Mouse (Mus musculus) urinary bladder, adult 18-20 months (tissue): Measurements from ENCODE around the gene Ckap2.
A peak's percentile ranks its signal among the peaks of the same experiment; 100 is the strongest.

Source experiments
- DNase-seq, 2 experiments: peaks; one replicate each; pipeline ENCODE4 v3.0.0; 2022; ENCODE audit warnings: low spot score in 2 of 2, mixed read lengths in 2 of 2

Gene Ckap2

DNA sequence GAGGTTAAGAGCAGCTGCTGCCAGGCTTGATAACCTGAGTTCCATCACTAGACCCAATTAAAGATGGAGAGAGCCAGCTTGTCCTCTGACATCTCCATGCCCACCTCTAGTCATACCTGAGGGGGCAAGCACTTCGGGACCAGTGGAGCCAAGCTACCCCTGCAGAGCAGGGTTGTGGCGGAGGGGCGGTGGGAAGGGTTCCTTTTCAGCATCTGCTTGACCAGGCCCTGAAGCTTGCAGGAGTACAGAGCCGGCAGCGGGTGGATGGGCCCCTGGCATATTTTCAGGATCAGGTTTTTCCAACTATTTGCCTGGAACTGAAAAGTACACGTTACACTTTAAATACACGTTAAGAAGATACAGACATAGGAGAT is 37.3 kb downstream of the Ckap2 start:
- DNase-seq = no peak

DNA sequence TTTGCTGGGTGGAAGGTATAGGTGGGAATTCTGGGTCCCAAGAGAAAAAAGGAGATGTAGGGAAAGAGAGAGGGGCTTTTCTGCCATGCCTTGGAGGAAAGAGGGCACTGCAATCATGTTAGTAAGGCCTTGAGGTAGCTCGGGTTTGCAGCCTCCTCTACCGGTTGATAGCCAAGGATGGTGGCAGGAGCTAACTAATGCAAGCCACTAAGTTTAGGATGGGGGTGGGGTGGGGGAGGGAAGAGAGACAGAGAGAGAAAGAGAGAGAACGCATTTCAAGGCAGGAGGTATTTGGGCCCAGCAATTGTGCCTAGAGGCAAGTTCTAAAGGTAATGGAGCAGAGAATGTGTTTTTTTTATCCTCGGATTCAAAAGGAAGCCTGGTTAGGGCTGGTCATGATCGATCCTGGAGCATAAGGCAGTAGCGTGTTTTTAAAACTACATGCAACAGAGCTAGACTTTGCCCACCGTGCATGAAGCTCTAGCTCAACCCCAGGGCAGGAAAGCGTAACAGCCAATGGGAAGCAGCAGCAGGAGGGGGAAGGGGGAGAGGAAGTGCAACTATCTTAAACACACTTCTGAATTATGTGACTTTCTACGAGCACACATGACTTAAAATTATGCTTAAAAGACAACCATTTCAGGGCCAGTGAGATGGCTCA is 37.8 kb downstream of the Ckap2 start:
- no peak for DNase-seq

DNA sequence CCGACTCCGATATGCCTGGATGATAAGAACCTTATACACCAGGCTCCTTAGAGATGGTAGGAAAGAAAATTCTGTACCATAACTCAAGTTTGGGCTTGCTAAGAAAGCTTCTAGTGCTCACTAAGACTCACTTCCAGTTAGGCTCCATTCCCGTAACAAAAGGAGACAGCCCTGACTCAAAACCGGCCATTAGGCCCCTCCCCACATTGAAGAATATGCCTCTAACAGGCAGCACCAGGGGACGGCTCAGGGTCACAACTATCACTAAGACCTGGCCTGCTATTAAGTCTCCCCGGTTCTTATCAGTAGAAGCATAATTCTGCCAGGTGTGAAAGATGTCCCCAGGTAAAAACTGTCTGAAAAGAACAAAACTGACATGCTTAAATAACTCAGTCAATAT is 39.8 kb downstream of the Ckap2 start:
- DNase-seq = no peak

DNA sequence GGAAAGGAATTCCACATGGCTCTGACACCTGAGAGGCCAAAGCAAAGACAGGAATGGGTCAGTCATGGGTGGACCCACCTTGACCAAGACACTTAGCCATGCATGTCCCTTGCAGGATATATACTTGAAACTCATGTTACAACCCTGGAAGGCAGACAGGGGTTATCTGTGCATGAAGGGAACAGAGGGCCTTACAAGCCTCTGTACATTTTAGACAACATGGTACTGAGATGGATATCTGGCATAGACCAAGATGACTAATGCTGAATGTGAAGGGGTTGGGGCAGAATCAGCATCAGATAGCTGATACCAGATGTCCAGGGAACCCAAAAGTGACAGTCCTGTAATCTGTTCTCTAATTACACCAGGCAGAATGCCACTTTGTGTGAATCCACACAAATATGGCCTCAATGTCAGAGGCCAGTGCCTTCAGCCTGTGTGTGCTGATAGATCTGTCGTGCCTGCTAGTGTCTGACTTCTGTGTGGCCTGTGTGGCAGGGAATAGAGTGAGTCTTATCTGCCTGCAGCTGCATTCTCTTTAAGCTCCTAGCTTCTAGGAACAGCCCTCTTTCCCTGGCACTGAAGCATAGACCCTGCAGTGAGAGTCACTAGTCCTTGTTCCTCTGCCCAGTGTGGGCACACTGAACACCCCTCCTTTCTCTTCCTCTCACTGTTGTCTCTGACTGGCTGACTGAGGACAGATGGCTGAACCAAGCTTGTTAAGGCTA is 41.7 kb downstream of the Ckap2 start:
- DNase-seq = no peak

DNA sequence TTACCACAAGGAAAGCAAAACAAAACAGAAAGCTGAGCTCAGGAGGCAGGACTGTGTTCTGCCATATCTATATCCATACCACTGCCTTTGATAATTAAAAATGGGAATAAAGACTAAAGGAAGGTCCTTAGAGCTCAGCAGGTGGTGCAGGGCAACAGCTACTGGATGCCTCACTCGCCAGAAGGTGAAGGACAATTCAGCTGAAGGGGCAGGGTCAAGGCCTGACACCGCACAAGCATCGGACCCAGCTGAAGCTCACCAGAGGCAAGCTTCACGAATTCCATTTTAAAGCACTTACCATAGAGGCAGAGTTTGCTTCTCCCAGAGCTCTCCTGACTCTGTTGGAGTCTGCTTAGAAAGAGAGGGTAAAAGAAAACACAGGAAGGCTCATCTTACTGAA is 43.0 kb downstream of the Ckap2 start:
- DNase-seq = no peak

DNA sequence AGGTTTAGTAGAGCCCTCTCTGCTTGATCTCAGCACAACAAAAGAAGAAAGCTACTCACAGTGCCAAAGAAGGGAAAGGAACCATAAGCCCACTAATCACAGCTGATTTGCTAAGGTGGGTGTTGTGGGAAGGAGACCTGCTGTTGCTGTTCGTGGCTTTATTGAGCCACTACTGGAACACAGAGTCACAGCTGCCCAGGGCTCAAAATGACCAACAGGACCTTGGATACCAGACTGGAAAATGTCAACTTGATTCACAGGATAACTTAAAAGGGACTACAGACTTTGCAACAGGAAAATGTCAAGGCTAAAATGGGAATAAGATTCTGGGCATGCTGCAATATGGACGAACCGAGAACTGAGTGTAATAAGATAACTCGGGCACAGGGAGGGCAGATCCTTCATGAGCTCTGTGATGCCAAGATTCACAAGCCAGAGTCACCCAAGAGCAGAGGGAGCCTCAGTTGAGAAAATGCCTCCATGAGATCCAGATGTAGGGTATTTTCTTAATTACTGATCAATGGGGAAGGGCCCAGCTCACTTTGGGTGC is 43.7 kb downstream of the Ckap2 start:
- no peak for DNase-seq

DNA sequence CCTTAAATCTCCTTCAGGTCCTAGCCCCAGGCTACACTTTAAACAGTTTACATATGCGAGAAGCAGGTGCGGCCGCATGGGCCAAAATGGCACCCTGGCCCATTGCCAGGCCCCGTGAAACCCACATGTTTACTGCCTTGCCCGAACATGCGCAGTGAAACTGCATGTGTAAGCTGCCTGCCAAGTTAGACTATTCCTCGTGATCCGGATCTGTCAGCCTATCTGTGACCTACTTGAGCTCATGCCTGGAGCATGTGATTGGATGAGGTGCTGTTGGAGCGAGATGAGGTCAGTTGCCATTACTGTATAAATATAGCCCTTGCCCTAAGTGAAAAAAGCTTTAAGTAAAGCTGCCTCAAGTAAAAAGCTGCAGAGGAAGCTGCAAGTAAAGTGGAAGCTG is 49.2 kb downstream of the Ckap2 start:
- DNase-seq = peak in 1 of 2 experiments; percentile 20

DNA sequence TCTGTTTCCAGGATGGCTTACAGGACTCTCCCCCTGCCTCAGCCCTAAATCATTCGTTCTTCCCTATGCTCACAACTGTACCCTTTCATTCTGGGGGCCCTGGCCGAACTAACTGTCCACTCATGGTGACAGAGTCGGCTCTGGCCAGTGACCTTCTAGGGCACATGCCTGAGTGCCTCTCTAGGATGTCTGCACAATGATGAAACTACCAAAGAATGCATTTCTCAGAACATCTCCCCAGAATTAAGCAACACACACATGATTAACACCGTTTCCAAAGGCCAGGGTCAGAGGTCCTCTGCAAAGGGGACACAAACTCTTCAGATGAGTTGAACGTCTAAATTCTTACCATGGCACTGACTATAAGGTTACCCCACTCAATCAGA is 50.9 kb downstream of the Ckap2 start:
- DNase-seq = no peak

DNA sequence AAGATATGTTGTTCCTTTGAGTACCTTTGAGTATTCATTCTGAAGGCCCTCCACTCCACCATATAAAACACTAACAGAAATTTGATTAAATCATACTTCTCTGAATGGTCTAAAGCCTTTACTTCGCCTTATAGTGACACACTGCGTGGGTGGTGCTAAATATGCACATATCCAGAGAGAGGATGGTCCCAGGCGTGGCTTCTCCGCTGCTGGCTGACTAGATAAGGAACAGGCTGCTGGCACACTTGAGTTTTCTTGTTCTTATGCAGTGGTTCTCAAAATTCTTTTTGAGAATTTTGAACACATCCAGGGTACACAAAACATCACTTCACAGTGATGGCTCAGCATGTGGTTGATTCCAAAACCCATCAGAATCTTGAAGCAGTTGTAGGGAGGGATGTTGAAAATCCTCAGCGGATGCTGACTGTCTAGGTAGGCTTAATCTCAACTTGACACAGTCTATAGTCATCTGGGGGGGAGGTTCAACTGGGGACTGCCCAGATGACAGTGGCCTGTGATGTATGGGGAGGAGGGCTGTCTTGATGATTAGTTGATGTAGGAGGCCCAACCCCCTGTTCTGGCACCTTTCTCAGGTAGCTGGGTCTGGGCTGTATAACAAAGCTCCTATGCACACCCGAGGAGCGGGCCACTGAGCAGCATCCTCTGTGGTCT is 51.4 kb downstream of the Ckap2 start:
- no peak for DNase-seq

DNA sequence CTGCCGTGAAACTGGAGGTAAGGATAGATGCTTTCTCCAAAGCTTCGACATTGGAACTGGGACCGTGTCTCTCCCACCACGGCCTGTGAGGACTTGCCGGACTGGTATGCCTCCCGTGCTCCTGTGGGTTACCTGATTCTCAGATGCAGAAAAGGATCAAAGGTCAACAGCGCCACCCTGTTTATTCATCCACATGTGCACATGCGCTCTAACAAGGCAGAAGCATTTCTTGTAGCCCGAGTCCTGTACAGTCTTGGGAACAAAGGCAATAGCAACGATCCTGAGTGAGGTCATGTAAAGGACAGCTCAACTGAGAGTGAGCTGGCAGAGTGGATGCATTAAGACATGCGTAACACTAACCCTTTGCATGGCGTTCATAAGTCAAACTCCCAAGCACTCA is 53.6 kb downstream of the Ckap2 start:
- no peak for DNase-seq

DNA sequence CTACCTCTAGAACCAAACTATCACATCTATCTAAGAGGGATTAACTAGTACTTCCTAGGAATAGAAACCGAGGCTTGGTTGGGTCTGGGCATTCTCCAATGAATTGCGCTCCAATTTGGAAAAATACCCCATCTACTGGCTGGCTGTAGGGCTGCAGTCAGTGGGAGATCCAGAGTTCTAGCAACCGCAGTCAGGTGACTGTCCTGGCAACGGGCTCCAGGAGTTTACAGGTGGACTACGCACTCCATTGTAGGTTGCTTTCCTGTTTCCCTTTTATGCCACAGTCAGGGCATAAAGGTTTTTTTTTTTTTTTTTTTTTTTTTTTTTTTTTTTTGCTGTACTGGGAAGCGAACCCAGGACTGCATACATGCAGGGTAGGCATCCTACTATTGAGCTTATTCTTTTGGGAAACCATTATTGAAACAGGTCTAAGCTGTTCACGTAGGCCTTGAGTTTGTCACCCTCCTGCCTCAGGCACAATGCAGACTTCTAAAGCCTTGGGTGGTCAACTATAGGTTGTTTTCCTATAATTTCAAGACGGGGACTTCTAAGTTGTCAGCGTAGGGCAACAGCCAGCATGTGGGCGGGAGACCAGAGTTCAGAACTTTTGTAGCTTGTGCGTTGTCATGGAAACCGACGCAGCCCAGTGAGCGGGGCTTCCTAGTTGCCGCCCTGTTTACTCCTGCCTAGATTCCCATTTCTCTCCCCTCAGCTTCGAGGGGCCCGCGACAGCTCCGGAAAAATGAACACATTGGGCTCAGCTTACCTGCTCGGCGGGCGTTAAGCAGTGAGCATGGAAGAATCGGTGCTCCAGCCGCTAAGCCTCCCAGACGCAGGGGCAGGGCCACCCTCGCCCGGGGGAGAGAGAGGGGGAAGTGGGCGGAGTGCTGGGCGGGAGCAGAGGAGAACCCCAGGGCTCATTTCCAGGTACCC is 61.1 kb downstream of the Ckap2 start, which contains the start of gene Nek5:
Gene Nek5 (minus strand): TSS at position 834 of the 933 bp plus-strand sequence.
- DNase-seq = peak in 1 of 2 experiments; percentile 38
